Mouse (Mus musculus) regulatory T cell (primary cell): Measurements from ENCODE around the gene Tcf20.

ENCODE experiments used
- in situ Hi-C: fragments of 300-600 bp; cut with MboI, MseI; formaldehyde crosslinking; loops from one replicate; pipeline ENCODE4 v1.15.1; 2025; ENCODE audit warnings: high pct_unique_total_duplicates

Tcf20 gene

DNA sequence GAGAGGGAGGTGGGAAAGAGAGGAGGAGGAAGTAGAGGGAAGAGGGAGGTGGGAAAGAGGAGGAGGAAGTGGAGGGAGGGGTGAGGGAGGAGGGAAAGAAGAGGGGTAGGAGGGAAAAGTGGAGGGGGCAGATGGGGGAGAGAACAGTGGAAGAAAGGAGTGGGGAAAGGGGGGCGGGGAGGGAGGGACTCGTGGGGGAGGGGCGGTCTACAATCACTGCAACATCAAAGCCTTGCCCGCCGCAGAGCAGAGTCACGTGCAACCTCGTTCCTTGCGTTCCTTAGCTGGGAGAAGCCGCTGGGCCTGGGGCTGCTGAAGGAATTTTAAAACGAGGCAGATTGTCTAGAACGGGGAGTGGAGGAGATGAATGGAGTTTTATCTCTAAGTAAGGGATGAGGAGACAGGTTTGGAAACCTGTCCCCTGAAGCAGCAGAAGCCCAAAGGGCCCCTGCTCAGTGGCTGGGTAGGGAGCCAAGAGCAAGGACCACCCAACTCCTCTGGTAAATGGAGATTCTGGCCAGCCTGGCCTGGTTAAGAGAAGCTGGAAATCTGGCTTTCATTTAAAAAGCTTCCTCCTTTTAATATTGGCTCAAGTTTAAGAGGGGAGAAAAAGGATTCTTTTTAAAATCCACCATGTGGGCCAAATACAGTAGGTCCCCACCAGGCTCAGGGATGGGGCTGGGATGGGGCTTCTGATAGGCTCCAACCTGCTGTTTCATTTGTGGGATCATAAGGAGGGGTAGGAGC lies 62.8 kb downstream of the Tcf20 start:
- in situ Hi-C loops, result no loop called here

DNA sequence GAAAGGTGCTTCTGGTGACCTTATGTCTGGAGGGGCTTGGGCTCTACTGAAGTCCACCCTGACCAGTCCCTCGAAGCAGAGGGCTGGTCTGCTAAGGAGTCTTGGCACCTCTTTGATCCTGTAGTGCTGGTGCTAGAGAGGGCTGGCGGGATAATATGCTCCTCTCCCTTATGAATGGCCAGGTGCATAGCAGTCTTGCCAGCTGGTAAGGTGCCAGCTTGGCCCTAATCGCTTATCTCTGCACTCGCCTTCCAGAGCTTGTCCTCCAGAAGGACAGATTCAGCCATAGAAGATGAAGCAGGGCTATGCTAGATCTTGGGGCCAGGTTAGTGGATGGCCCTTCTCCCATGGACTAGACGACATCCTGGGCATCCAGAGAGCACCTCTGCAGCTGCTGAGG lies 64.1 kb downstream of the Tcf20 start:
- in situ Hi-C loops, result no loop called here

DNA sequence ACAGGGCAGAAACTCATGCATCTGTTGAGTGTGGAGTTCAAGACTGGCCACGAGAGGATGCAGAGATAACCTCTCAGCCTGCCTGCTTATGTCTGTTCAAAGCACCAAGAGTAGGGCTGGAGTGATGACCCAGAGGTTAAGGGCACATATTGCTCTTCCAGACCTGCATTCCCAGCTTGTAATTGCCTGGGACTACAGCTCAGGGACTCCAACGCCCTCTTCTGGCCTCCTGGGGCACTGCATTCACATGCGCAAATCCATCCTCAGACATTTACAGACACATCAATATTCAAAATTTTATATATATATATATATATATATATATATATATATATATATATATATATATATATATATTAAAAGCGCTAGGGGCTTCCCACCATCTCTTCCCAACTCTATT lies 64.9 kb downstream of the Tcf20 start:
- in situ Hi-C loops, result no loop called here

DNA sequence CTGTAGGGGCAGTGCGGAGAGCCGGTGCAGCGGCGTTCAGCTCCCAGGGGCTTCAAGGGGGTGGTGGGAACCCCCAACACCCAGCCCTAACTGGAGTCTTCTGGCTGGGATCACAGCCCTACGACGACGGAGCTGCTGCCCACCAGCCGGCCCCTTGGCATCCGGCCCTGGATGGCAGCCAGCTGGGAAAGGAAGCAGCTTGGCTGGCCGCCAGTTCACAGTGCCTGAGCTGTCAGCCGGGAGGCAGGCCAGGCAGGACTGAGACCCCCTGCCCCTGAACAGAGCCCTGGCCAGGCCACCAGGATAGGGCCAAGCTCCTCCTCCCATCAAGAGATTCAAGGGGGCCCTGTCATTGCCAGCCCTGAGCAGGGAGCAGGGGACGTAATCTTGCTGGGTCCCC lies 65.6 kb downstream of the Tcf20 start:
- in situ Hi-C loops, result no loop called here

DNA sequence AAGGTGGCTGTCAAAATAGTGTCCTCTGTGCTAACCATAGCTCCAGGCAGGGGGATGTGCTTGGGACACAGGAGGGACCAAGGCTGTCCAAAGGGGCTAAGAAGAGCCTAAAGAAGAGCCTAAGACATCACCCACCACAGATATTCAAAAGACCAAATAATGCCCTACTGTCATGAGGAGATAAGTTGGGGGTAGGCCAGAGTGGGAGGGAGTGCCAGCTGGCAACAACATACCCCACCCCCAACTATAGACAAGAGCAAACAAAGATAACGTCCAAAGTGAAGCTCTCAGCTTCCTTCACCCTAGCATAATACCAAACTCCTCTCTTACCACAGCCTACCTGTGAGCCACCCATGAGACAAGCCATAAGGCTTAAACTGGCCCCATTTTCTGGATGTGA lies 66.1 kb downstream of the Tcf20 start:
- in situ Hi-C loops, result no loop called here

DNA sequence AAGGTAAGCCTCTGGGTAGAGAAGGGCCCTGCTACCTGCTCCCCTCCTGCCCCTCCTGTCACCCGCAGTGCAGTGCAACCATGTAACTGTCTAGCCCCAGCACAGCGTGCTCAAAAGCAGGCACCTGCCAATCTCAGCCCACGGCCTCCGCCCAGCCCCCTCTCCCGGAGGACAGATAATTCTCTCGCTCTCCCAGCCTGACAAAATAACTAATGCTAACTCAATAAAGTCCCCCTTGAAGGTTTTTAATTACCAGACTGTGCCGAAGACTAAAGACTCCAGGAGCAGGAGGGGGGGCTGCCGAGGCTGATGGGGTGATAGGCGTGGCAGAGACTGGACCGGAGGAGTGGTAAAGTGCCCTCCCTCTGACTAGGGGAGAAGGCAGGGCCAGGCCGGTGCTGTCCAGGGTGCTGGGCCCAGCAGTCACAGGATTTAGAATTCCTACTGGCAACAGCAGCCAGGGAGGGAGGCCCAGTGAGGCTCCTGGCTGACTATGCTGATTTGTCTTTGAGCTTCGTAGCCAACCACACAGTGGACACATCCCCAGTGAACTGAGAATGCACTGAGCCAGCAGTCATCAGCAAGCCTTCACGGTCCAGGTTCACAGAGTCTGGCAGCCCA lies 66.7 kb downstream of the Tcf20 start:
- in situ Hi-C loops, result no loop called here

DNA sequence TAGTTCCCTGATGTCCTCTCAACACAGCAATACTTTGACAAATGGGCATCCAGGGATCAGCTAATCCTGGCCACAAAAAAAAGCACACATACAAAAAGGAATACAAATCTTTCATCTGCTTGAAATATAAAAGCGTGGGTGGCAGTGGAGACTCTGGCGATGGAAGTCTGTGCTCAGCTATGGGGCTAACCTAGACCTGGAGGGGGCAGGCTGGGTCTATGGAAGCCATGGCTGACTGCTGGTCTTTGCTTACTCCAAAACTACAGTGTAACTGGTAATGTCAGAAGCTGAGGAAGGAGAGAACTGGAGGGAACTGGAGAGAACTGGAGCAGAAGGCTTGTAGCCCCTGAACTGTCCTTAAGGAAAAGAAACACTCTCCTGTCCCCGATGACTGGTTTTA lies 69.7 kb downstream of the Tcf20 start:
- in situ Hi-C loops, result no loop called here

DNA sequence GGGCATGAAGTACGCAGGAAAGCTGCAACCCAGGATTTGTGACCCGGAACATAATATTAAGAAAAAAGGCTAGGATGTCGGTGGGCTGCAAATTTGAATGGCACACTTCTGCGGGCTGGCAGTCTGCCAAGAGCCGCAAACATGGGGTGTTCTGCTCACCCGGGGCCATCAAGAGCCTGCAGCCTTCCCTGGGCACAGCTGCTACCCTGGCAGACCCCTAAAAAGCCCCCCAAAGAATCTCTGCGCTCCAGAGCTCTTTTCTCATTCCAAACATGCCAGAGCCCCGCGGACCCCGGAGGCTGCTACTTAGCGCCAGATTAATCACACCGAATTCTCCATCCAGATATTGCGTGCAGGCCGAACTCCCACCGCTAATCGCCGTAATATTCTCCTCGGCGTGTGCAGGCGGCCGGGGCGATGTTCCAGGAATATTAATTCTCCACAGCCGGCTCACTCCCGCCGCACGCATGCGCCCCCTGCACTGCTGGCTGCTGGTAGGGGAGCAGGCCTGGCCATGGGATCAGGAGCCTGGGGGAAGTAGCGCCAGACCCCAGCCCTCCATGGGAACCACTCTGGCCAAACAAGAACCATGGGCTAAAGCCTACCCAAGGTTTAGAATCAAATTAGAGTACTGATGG lies 70.3 kb downstream of the Tcf20 start:
- in situ Hi-C loops, result no loop called here

DNA sequence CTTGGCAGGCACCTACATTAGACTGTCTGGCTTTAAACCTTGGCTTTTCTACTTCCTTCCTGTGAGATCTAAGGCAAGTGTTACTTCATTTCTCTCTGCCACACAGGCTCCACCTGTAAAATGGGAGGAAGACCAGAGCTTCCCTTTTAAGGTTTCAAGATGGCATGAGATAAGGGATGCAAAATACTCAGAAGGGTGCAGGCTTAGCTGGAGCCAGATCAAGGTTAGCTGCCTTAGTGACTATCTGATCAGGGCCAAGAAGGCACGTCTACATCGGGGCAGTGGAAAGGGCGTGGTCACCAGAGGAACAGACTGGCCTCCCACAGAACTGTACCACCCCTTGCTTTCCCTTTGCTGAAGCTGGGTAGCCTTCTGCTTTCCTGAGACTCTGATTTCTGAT lies 73.2 kb downstream of the Tcf20 start:
- in situ Hi-C loops, result no loop called here

DNA sequence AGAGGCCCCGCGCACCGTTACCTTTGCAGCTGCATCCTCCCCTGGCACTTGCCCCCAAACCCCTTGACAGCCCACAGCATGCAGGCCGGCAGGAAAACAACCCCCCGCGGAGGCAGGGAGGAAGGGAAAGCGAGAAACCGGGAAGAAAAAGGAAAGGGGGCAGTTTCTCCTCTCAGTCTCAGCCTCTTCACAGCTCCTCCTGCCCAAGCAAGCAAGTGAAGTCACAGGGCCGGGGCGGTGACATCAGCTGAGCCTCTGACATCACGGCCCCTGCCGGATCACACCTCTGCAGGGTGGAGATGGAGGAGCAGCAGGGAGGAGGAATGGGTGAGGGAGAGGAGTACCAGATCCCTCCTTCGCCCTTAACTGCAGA lies 75.7 kb downstream of the Tcf20 start:
- in situ Hi-C loops, result no loop called here

DNA sequence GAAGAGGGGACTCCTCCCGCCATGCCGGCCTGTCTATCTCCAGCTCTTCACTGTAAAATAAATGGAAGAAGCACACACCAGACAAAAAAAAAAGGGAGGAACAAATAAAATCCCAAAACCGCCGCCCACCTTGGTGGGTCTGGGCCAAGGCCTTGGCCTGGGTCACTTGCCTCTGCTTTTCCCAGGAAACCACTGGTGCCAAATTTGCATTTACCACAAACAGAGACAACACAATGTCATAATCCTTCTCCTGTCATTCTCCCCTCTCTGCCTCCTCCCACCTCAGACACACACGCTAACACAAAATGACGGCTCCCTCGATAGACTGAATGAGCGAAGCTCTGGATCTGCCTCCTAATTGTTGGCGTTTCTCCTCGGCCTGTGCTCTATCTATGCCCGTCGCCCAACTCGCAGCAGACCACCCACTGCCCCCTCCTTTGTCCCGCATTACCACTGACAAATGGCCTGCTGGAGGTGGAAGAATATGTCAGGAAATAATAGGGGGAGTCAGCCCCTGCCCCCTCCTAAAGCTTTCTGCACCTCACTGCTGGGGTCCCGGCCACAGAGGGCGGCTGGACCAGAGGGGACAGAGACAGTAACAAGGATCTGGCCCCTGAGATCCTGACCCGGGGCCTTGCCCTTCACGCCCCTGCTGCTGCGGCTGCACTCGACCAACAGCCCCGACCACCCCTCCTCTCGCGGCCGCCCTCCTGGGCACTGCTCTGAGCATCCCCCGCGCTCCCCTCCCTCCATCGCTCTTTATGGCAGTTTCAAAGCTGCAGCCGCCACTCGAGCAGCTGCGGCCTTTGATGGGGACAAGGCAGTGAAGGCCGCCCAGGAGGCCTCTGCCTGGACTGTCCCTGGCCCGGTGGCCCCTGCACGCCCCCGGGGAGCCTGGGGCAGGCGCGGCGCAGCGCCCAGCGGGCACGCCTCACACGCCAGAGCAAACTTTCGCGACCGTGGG lies 76.4 kb downstream of the Tcf20 start:
- in situ Hi-C loops, result no loop called here

DNA sequence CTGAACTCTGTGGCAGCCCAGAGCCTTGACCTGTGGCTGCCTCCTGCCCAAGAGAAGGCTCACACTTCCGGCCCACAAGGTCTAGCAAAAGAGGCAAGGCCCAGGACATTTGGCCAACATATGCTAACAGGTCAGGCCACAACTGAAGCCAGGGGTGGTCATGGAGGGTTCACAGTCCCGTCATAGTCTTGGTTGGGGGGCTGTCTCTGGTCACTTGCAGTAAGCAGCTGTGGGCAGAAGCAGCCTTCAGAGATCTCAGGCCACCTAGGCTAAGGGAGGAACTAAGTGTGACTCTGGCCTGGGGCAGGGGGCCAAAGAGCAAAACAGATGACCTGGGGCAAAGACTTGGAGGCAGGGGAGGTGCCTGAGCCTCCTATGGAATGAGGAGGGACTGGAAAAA lies 77.1 kb downstream of the Tcf20 start:
- in situ Hi-C loops, result no loop called here

DNA sequence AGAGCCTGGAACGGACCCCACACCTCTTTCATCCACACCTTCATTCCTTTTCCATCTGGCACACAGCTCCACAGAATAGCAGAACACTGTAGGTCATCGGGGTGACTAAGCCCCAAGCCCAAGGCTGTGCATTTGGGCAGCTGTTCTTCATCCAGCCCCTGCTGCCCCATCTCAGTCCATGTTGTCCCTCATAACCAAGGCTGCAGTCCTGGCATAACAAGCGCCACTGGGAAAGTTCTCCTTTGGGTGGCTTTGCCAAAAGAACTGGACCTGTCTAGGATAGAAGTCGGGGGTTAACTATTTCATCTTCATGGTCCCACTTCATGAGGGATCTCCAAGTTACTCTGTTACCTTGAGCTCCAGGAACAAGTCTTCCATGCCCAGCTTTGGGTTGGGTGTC lies 77.9 kb downstream of the Tcf20 start:
- in situ Hi-C loops, result no loop called here

DNA sequence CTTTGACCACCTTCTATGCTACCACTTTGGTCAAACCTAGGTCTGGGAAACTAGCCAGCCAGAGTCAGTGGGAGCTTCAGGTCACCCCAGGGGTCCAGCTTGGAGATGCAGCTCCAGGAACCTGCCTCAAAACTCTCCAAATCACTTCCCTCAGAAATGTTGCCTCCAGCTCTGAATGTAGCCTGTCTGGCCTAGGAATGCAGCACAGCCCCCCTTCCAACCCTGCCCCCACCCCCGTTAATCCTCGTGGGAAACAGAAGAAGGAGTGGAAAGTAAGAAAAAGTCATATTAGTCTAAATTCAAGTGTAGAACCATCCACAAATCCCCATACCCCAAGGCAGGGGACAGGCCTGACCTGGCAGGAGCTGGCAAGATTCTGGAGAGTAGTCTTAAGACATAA lies 79.2 kb downstream of the Tcf20 start:
- in situ Hi-C loops, result no loop called here

DNA sequence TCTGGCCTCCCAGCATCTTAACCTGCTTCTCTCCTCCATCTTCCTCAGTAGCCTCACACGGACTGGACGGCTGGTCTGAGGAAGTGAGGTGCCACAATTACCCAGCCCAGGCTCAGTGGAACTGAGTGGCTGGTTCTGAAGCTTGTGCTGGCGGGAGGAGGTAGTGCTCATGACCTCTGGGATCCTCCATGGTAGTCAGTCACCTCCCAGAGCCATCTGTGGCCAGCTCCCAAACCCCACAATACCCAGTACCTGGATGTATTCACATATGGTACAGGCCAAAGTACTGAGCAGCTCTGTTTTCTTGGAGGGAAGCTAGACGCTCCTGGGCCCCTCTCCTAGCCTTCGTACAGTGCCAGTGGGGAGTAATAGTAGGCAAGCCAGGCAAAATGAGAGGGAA lies 80.4 kb downstream of the Tcf20 start:
- in situ Hi-C loops, result no loop called here

DNA sequence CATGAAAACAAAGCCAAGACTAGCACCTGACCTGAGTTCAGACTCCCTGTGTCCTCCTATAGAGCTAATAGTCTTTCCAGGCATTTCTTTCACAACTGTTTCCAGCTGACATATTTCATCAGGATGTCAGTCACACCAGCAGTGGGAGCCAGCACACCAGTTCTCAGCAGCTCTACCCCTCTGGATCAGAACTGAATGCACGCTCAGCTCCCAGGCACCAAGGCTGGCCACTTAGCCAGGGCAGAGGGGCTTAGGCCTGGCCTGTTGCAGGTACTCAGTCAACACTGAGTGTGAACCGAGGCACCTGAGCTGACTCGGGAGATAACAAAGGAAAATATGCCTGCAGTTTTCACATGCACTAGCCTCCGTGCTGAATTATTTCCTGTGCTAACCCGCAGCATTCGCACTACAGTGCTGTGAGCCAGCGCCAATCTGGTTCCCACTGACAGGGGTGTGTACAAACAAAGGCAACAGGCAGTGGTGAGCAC lies 81.1 kb downstream of the Tcf20 start:
- in situ Hi-C loops, result no loop called here

DNA sequence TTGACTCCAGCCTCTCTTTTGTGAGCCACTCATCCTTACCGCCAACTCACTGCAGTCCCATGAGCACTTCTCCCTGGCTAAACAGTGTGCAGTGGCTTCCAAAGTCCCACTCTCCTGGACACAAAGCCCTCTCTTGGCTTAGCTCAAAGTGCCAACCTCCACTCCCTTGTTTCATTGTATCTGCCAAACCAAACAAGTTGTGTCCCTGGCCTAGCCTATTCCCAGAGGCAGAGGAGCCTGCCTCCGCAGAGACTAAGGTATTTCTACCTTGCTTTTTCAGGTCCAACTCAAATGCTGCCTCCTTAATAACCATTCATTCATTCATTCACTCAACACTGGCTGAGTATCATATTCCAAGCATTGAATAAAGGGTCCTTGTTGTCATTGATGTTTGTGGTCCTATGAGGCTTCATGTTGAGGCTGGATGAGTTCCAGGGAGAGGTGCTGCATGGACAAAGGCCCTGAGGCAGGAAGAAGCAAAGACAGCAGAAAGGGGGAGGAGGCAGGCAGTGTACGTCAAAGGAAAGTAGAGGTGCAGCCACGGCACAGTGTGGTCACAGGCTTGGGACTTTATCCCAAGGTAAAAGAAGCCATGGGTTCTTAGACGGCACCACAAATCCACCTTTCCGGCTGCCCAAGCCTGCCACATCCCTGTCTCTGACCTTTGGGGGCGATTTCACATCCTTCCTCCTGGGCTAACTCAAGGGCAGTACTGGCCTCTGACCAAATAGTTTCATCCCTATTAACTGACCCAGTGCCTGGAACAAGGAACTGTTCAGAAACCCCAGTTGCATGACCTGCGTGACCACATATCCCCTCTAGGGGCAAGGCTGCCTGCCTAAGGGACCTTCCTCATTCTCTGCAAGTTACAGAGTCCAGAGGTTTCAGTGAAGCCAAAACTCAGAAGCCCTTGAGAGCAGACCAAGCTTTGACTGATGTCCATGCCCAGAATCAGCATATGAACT lies 82.0 kb downstream of the Tcf20 start:
- in situ Hi-C loops, result no loop called here

DNA sequence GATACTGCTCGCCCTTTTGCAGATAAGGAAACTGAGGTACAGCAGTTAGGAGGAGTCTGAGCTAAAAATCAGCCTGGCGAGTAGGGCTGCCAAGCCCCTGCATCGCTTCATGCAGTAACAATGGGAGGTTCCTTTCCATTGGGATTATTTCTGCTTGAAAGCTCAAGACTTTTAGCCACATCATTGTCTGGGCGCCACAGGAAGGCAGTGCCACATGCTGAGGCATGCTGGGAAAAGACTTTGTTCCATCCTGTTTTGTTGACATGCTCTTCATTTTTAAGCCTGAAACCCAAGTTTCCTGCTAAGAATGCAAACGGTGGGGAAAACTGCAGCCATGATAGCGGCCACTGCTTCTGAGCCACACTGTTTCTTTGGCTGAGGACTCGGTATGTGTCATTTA lies 83.1 kb downstream of the Tcf20 start:
- in situ Hi-C loops, result no loop called here

DNA sequence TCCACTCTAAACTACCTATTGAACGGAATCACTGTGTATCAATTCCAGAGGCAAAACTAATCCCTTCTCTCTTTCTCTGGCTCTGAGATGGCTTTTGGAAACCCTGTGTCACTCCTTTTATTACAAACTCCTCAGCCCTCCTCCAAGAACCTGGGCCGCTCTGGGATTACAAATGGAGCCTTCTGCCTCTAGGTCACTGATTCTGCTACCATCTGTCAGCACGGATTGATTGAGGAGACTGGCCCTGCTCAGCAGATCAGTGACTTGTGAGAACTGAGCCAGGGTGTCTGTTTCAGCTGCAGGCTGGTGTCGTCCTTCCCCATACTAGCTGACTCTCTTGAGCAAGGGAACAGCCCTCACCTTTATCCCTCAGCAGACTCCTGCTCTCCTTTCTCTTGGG lies 85.2 kb downstream of the Tcf20 start:
- in situ Hi-C loops, result no loop called here

DNA sequence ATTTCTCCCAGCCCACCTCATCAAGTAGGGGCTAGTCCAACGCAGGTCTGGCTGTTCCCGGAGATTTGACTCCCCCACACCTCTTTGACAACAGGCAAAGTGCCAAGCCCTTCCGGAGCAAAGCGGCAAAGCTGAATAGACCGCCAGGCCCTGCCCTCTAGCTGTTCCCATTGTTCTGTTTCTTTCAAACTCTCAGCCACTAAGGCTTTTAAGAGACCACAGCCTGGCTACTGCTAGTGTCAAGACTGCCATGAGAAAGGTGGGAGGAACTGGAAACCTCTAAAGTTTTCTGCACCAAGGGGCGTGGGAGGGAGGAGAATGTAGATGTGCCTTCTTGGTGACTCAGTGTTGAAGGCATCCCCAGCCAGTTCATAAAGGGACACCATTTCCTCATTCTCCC lies 86.4 kb downstream of the Tcf20 start:
- in situ Hi-C loops, result no loop called here

DNA sequence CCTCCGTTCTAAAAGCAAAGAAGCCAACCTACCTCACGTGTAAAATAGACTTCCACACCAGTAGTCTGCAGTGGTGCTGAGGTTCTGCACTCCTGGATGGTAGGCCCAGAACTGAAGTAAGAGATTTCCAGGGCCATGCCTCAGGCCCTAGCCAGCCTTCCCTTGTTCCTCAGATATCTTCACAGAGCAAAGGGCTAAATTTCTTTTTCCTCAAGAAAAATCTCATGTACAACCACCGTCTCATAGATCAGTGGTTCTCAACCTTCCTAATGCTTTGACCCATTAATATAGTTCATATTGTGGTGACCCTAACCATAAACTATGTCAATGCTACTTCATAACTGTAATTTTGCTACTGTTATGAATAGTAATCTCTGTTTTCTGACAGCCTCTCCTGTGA lies 87.3 kb downstream of the Tcf20 start:
- in situ Hi-C loops, result no loop called here
